Mouse (Mus musculus) ovary, postnatal 36 days (tissue): ENCODE results near the gene Pnpla1.
A peak's percentile ranks its signal among the peaks of the same experiment; 100 is the strongest.

ENCODE experiments used
- DNase-seq: peaks from one replicate; pipeline ENCODE4 v3.0.0; 2022; ENCODE audit warnings: low spot score, mixed read lengths

The Pnpla1 gene

GRCm38 (mm10) chr17:28843665-28844064 lies 14.5 kb upstream of the Pnpla1 start:
- DNase-seq: no peak

- DNase-seq: no peak
Measured at GRCm38 (mm10) chr17:28846974-28847617, 11.1 kb upstream of the Pnpla1 start.

GRCm38 (mm10) chr17:28850511-28850910 lies 7.7 kb upstream of the Pnpla1 start:
- no peak for DNase-seq

GRCm38 (mm10) chr17:28854377-28854776 lies 3.8 kb upstream of the Pnpla1 start:
- DNase-seq: no peak

- DNase-seq: no peak
Measured at GRCm38 (mm10) chr17:28855166-28855885, 2.9 kb upstream of the Pnpla1 start.

- DNase-seq: no peak
Measured at GRCm38 (mm10) chr17:28856030-28856429, 2.2 kb upstream of the Pnpla1 start.

GRCm38 (mm10) chr17:28863926-28864325 lies 5.7 kb downstream of the Pnpla1 start:
- DNase-seq: no peak

GRCm38 (mm10) chr17:28864464-28864863 lies 6.3 kb downstream of the Pnpla1 start:
- DNase-seq: no peak

GRCm38 (mm10) chr17:28866921-28867320 lies 8.7 kb downstream of the Pnpla1 start:
- no peak for DNase-seq

- no peak for DNase-seq
Measured at GRCm38 (mm10) chr17:28867381-28867780, 9.2 kb downstream of the Pnpla1 start.

- DNase-seq: no peak
Measured at GRCm38 (mm10) chr17:28869412-28870110, 11.3 kb downstream of the Pnpla1 start.

- no peak for DNase-seq
Measured at GRCm38 (mm10) chr17:28870435-28870834, 12.2 kb downstream of the Pnpla1 start.

- no peak for DNase-seq
Measured at GRCm38 (mm10) chr17:28871831-28872230, 13.6 kb downstream of the Pnpla1 start.

GRCm38 (mm10) chr17:28872322-28872721 lies 14.1 kb downstream of the Pnpla1 start:
- DNase-seq: no peak

- no peak for DNase-seq
Measured at GRCm38 (mm10) chr17:28874216-28874615, 16.0 kb downstream of the Pnpla1 start.

GRCm38 (mm10) chr17:28874825-28875224 lies 16.6 kb downstream of the Pnpla1 start:
- DNase-seq: peak; percentile 33

GRCm38 (mm10) chr17:28875316-28875715 lies 17.1 kb downstream of the Pnpla1 start:
- DNase-seq: peak; percentile 34

- no peak for DNase-seq
Measured at GRCm38 (mm10) chr17:28876331-28876730, 18.1 kb downstream of the Pnpla1 start.

- DNase-seq: peak; percentile 28
Measured at GRCm38 (mm10) chr17:28876821-28877220, 18.6 kb downstream of the Pnpla1 start.

GRCm38 (mm10) chr17:28879931-28880391 lies 21.8 kb downstream of the Pnpla1 start:
- peak; percentile 77 for DNase-seq

- DNase-seq: peak; percentile 55
Measured at GRCm38 (mm10) chr17:28882316-28882715, 24.1 kb downstream of the Pnpla1 start.

GRCm38 (mm10) chr17:28882810-28883209 lies 24.6 kb downstream of the Pnpla1 start:
- no peak for DNase-seq
